Mouse (Mus musculus) neural tube, embryonic 12.5 days (tissue): ENCODE results near the gene Art4. TPM values are rescaled to one million over a fixed set of nuclear protein-coding genes. Genes with fewer than 3 reads are reported as not detected.

Experiments
- ATAC-seq: fragments of 200-750 bp; cut with Nextera tagmentation; 2 replicates; pipeline ENCODE4 v1.8.0; 2017; ENCODE audit warnings: low read depth, mild to moderate bottlenecking, moderate TSS enrichment, moderate library complexity; ENCODE audit not compliant: low FRiP score
- H3K27ac ChIP-seq: fragments of 300-500 bp; sonication (generic); 2 replicates; pipeline ENCODE4 v1.5.1; 2016
- H3K27me3 ChIP-seq: fragments of 300-500 bp; sonication (generic); replicated peaks from 2 replicates; pipeline ENCODE4 v1.6.1; 2016; ENCODE audit warnings: mild to moderate bottlenecking
- H3K36me3 ChIP-seq: fragments of 300-500 bp; sonication (generic); 2 replicates; pipeline ENCODE4 v1.6.1; 2016; ENCODE audit warnings: mild to moderate bottlenecking
- H3K4me1 ChIP-seq: fragments of 300-500 bp; sonication (generic); 2 replicates; pipeline ENCODE4 v1.6.1; 2016
- H3K4me2 ChIP-seq: fragments of 300-500 bp; sonication (generic); replicated peaks from 2 replicates; pipeline ENCODE4 v1.6.1; 2016; ENCODE audit warnings: mild to moderate bottlenecking
- H3K4me3 ChIP-seq: fragments of 300-500 bp; sonication (generic); 2 replicates; pipeline ENCODE4 v1.5.1; 2016
- H3K9ac ChIP-seq: fragments of 300-500 bp; sonication (generic); 2 replicates; pipeline ENCODE4 v1.6.1; 2016; ENCODE audit warnings: mild to moderate bottlenecking
- H3K9me3 ChIP-seq: fragments of 300-500 bp; sonication (generic); 2 replicates; pipeline ENCODE4 v1.6.1; 2016; ENCODE audit warnings: mild to moderate bottlenecking
- WGBS: fragments of 180-500 bp; shearing (Covaris S2); methylation state at CpG from one replicate; pipeline ENCODE4 v1.1.7; 2016; 5-methylcytosine and 5-hydroxymethylcytosine counted together
- polyA plus RNA-seq: library from polyadenylated mRNA; unstranded; fragments of >200 nt; fragmentation: Nextera tagmentation; extraction: Ambion mirVana; gene quantifications from 2 replicates; pipeline ENCODE4 v1.2.1, GENCODE M21; 2016

The Art4 gene
- polyA plus RNA-seq, 1 experiment from 2014 or later = 0.51 TPM

- WGBS = 76% methylated on average over 8 of the region's 8 CpGs
- no peak for ATAC-seq
- no peak overlapping the region for H3K4me2 ChIP-seq
Measured at GRCm38 (mm10) chr6:136858420-136858819, 887 bp upstream of the Art4 start.

GRCm38 (mm10) chr6:136857873-136858260 lies 334 bp upstream of the Art4 start:
- Histone ChIP-seq H3K4me1 (peaks cover 5% of the 10 kb centered on the region; the same call in 1 of the 2 replicates), H3K4me3 (no peak overlapping the region), H3K9me3 (no peaks in the 10 kb centered on the region), H3K27me3 (no peaks in the 10 kb centered on the region), H3K27ac (no peak overlapping the region), H3K4me2 (no peak overlapping the region), H3K9ac (no peak overlapping the region), H3K36me3 (no peaks in the 10 kb centered on the region)
- WGBS = 68% methylated on average over 11 of the region's 11 CpGs
- no peak for ATAC-seq

More at GRCm38 (mm10) chr6:136858420-136858819, 887 bp upstream of the Art4 start:
- peaks cover 5% of the 10 kb centered on the region; the same call in 1 of the 2 replicates for H3K4me1 ChIP-seq
- H3K9me3 ChIP-seq = no peaks in the 10 kb centered on the region
- no peaks in the 10 kb centered on the region for H3K27me3 ChIP-seq
- no peak overlapping the region for H3K9ac ChIP-seq
- H3K4me3 ChIP-seq = no peak overlapping the region
- H3K27ac ChIP-seq = no peak overlapping the region
- no peaks in the 10 kb centered on the region for H3K36me3 ChIP-seq

- H3K9ac ChIP-seq = no peak overlapping the region
- H3K36me3 ChIP-seq = no peaks in the 10 kb centered on the region
- no peak for ATAC-seq
- H3K27ac ChIP-seq = no peak overlapping the region
- no peak overlapping the region for H3K4me3 ChIP-seq
- H3K9me3 ChIP-seq = no peaks in the 10 kb centered on the region
- no peaks in the 10 kb centered on the region for H3K27me3 ChIP-seq
- H3K4me2 ChIP-seq = no peak overlapping the region
- peaks cover 9% of the 10 kb centered on the region for H3K4me1 ChIP-seq
- 75% methylated on average over 14 of the region's 14 CpGs for WGBS
Measured at GRCm38 (mm10) chr6:136856071-136856636, 1.4 kb downstream of the Art4 start.

- Histone ChIP-seq H3K4me2 (no peak overlapping the region), H3K4me1 (peaks cover 9% of the 10 kb centered on the region), H3K27ac (no peak overlapping the region), H3K36me3 (no peaks in the 10 kb centered on the region), H3K9ac (no peak overlapping the region), H3K4me3 (no peak overlapping the region), H3K9me3 (no peaks in the 10 kb centered on the region), H3K27me3 (no peaks in the 10 kb centered on the region)
- ATAC-seq = no peak
- 86% methylated on average over 2 of the region's 2 CpGs for WGBS
Measured at GRCm38 (mm10) chr6:136855183-136855582, 2.4 kb downstream of the Art4 start.

- Histone ChIP-seq H3K9ac (no peak overlapping the region), H3K36me3 (no peaks in the 10 kb centered on the region), H3K4me2 (no peak overlapping the region), H3K4me1 (peaks cover 9% of the 10 kb centered on the region), H3K27ac (no peak overlapping the region), H3K9me3 (no peaks in the 10 kb centered on the region), H3K27me3 (no peaks in the 10 kb centered on the region), H3K4me3 (no peak overlapping the region)
- no peak for ATAC-seq
- WGBS = 91% methylated on average over 11 of the region's 11 CpGs
Measured at GRCm38 (mm10) chr6:136854361-136854781, 3.2 kb downstream of the Art4 start.

GRCm38 (mm10) chr6:136852762-136853161 lies 4.8 kb downstream of the Art4 start:
- Histone ChIP-seq H3K27ac (no peak overlapping the region), H3K27me3 (no peaks in the 10 kb centered on the region), H3K4me1 (peaks cover 9% of the 10 kb centered on the region), H3K36me3 (no peaks in the 10 kb centered on the region), H3K9me3 (no peaks in the 10 kb centered on the region), H3K4me3 (no peak overlapping the region), H3K9ac (no peak overlapping the region), H3K4me2 (no peak overlapping the region)
- WGBS = 55% methylated on average over 3 of the region's 3 CpGs
- no peak for ATAC-seq

GRCm38 (mm10) chr6:136852348-136852747 lies 5.2 kb downstream of the Art4 start:
- Histone ChIP-seq H3K4me2 (no peak overlapping the region), H3K9me3 (no peaks in the 10 kb centered on the region), H3K27me3 (no peaks in the 10 kb centered on the region), H3K36me3 (no peaks in the 10 kb centered on the region), H3K27ac (no peak overlapping the region), H3K4me3 (no peak overlapping the region), H3K4me1 (peaks cover 5% of the 10 kb centered on the region; the same call in 1 of the 2 replicates), H3K9ac (no peak overlapping the region)
- 86% methylated on average over 4 of the region's 4 CpGs for WGBS
- no peak for ATAC-seq

GRCm38 (mm10) chr6:136850267-136850666 lies 7.3 kb downstream of the Art4 start:
- Histone ChIP-seq H3K27me3 (no peaks in the 10 kb centered on the region), H3K4me3 (no peak overlapping the region), H3K36me3 (no peaks in the 10 kb centered on the region), H3K4me2 (no peak overlapping the region), H3K9ac (no peak overlapping the region), H3K27ac (no peak overlapping the region), H3K4me1 (peaks cover 4% of the 10 kb centered on the region; the same call in 1 of the 2 replicates), H3K9me3 (no peaks in the 10 kb centered on the region)
- no peak for ATAC-seq
- WGBS = 80% methylated on average over 6 of the region's 6 CpGs

- Histone ChIP-seq H3K27me3 (no peaks in the 10 kb centered on the region), H3K4me1 (peaks cover 4% of the 10 kb centered on the region; the same call in 1 of the 2 replicates), H3K27ac (no peak overlapping the region), H3K4me3 (no peak overlapping the region), H3K9me3 (no peaks in the 10 kb centered on the region), H3K9ac (no peak overlapping the region), H3K36me3 (no peaks in the 10 kb centered on the region), H3K4me2 (no peak overlapping the region)
- no peak for ATAC-seq
- 88% methylated on average over 5 of the region's 5 CpGs for WGBS
Measured at GRCm38 (mm10) chr6:136848971-136849370, 8.6 kb downstream of the Art4 start.

- WGBS = 90% methylated on average over 8 of the region's 8 CpGs
- no peak for ATAC-seq
- no peak overlapping the region for H3K4me2 ChIP-seq
- no peak overlapping the region for H3K27ac ChIP-seq
- H3K4me1 ChIP-seq = peaks cover 4% of the 10 kb centered on the region; the same call in 1 of the 2 replicates
- no peaks in the 10 kb centered on the region for H3K27me3 ChIP-seq
- H3K9me3 ChIP-seq = no peaks in the 10 kb centered on the region
- no peak overlapping the region for H3K4me3 ChIP-seq
- H3K9ac ChIP-seq = no peak overlapping the region
- H3K36me3 ChIP-seq = no peaks in the 10 kb centered on the region
Measured at GRCm38 (mm10) chr6:136848399-136848798, 9.1 kb downstream of the Art4 start.

GRCm38 (mm10) chr6:136847790-136848189 lies 9.7 kb downstream of the Art4 start:
- no peak for ATAC-seq
- H3K4me1 ChIP-seq = peaks cover 3% of the 10 kb centered on the region; the same call in 1 of the 2 replicates
- 24% methylated on average over 2 of the region's 2 CpGs for WGBS
- no peaks in the 10 kb centered on the region for H3K27me3 ChIP-seq
- no peaks in the 10 kb centered on the region for H3K9me3 ChIP-seq
- no peak overlapping the region for H3K27ac ChIP-seq
- H3K4me2 ChIP-seq = no peak overlapping the region
- H3K4me3 ChIP-seq = no peak overlapping the region
- H3K9ac ChIP-seq = no peak overlapping the region
- no peaks in the 10 kb centered on the region for H3K36me3 ChIP-seq

- Histone ChIP-seq H3K27me3 (no peaks in the 10 kb centered on the region), H3K36me3 (no peaks in the 10 kb centered on the region), H3K4me3 (no peak overlapping the region), H3K4me2 (no peak overlapping the region), H3K9ac (no peak overlapping the region), H3K4me1 (no peaks in the 10 kb centered on the region), H3K9me3 (no peaks in the 10 kb centered on the region), H3K27ac (no peak overlapping the region)
- no peak for ATAC-seq
- 92% methylated on average over 3 of the region's 3 CpGs for WGBS
Measured at GRCm38 (mm10) chr6:136847267-136847666, 10.3 kb downstream of the Art4 start.
